Mouse (Mus musculus) adrenal gland, adult 8-10 months (tissue): ENCODE measurements at regions not wholly inside any gene's neighbourhood (a gene's known extent, or its start where the extent isn't known, plus 50 kb on each side); places are given as distances from the start of the nearest gene placed in this dataset.
"Not testable (repeated sequence)": the region's sequence is repeated elsewhere in the genome, so short reads cannot be mapped to it uniquely, and the experiment has no call there.

Source experiments
- DNase-seq: peaks from one replicate; pipeline ENCODE4 v3.0.0; 2022

GRCm38 (mm10) chr10:9459145-9459544 lies 215.9 kb downstream of the Samd5 start:
- DNase-seq, result no peak

- DNase-seq, result no peak
Measured at GRCm38 (mm10) chr10:9458466-9458865, 216.5 kb downstream of the Samd5 start.

GRCm38 (mm10) chr10:9457222-9457621 lies 217.8 kb downstream of the Samd5 start:
- DNase-seq, result no peak

- DNase-seq, result no peak
Measured at GRCm38 (mm10) chr10:9439072-9439471, 235.9 kb downstream of the Samd5 start.

- no peak for DNase-seq
Measured at GRCm38 (mm10) chr10:9438366-9438765, 236.6 kb downstream of the Samd5 start.

- no peak for DNase-seq
Measured at GRCm38 (mm10) chr10:9429085-9429484, 245.9 kb downstream of the Samd5 start.

GRCm38 (mm10) chr10:9420741-9421140 lies 254.3 kb downstream of the Samd5 start:
- no peak for DNase-seq

GRCm38 (mm10) chr10:9416685-9417084 lies 258.3 kb downstream of the Samd5 start:
- DNase-seq, result no peak

GRCm38 (mm10) chr10:9406101-9406500 lies 268.9 kb downstream of the Samd5 start:
- no peak for DNase-seq

GRCm38 (mm10) chr10:9405417-9405816 lies 269.6 kb downstream of the Samd5 start:
- no peak for DNase-seq

- DNase-seq, result no peak
Measured at GRCm38 (mm10) chr10:9404963-9405362, 270.0 kb downstream of the Samd5 start.

- DNase-seq, result no peak
Measured at GRCm38 (mm10) chr10:9400911-9401617, 273.9 kb downstream of the Samd5 start.

- no peak for DNase-seq
Measured at GRCm38 (mm10) chr10:9377440-9378101, 297.4 kb downstream of the Samd5 start.

- no peak for DNase-seq
Measured at GRCm38 (mm10) chr10:9362306-9362865, 312.6 kb downstream of the Samd5 start.

- no peak for DNase-seq
Measured at GRCm38 (mm10) chr10:9338207-9338801, 336.7 kb downstream of the Samd5 start.

GRCm38 (mm10) chr10:9334245-9334845 lies 340.7 kb downstream of the Samd5 start:
- DNase-seq, result no peak

GRCm38 (mm10) chr10:9331694-9332093 lies 343.3 kb downstream of the Samd5 start:
- no peak for DNase-seq

GRCm38 (mm10) chr10:9328324-9328723 lies 346.7 kb downstream of the Samd5 start:
- DNase-seq, result no peak

- DNase-seq, result not testable (repeated sequence)
Measured at GRCm38 (mm10) chr10:9327881-9328280, 347.1 kb downstream of the Samd5 start.

GRCm38 (mm10) chr10:9312326-9312725 lies 362.7 kb downstream of the Samd5 start:
- DNase-seq, result no peak

GRCm38 (mm10) chr10:9310346-9310745 lies 364.7 kb downstream of the Samd5 start:
- no peak for DNase-seq

GRCm38 (mm10) chr10:9296055-9296454 lies 379.0 kb downstream of the Samd5 start:
- DNase-seq, result no peak

GRCm38 (mm10) chr10:9295269-9295668 lies 379.7 kb downstream of the Samd5 start:
- no peak for DNase-seq
